Mouse (Mus musculus) heart, adult 2 months (tissue): Measurements from ENCODE around the gene Usp25.

ENCODE experiments used
- CTCF ChIP-seq: fragments of 200-600 bp; IDR thresholded peaks from 2 replicates; pipeline ENCODE4 v1.8.1; 2022; ENCODE audit warnings: antibody characterized with exemption, mild to moderate bottlenecking, moderate library complexity
- EP300 ChIP-seq: fragments of 200-500 bp; IDR thresholded peaks from 2 replicates; pipeline ENCODE4 v1.6.1; 2011; ENCODE audit warnings: low read depth, low read length, control low read depth; ENCODE audit not compliant: insufficient read depth
- POLR2A ChIP-seq: fragments of 200-500 bp; IDR thresholded peaks from 2 replicates; pipeline ENCODE4 v1.6.1; 2011; ENCODE audit warnings: mild to moderate bottlenecking, low read depth, low read length, control low read depth; ENCODE audit not compliant: insufficient read depth

GRCm38 (mm10) chr16:77063916-77064315 lies 50.4 kb downstream of the Usp25 start:
- TF ChIP-seq CTCF (no peak), POLR2A (no peak), EP300 (no peak)
